Mouse (Mus musculus) heart, embryonic 14.5 days (tissue): ENCODE measurements around the gene Chat. TPM values are rescaled to one million over a fixed set of nuclear protein-coding genes. Genes with fewer than 3 reads are reported as not detected.
A peak's percentile ranks its signal among the peaks of the same experiment; 100 is the strongest.

Source experiments
- ATAC-seq: fragments of 200-750 bp; cut with Nextera tagmentation; 2 replicates; pipeline ENCODE4 v1.8.0; 2017; ENCODE audit warnings: low read depth, moderate TSS enrichment; ENCODE audit not compliant: insufficient number of reproducible peaks, insufficient read depth, low FRiP score
- H3K27ac ChIP-seq, 2 experiments: fragments of 200-500 bp in 1 of 2; fragments of 300-500 bp in 1 of 2; sonication (generic) in 1 of 2; replicated peaks in 1 of 2; 2 replicates each; pipeline ENCODE4 v1.5.1; 2012 to 2014; ENCODE audit warnings: low read depth in 2 of 2, low read length in 2 of 2, control low read depth in 1 of 2, mild to moderate bottlenecking in 1 of 2, mixed read lengths in 1 of 2; ENCODE audit not compliant: control insufficient read depth in 1 of 2, insufficient read depth in 1 of 2
- H3K27me3 ChIP-seq: fragments of 300-500 bp; sonication (generic); 2 replicates; pipeline ENCODE4 v1.6.1; 2014; ENCODE audit warnings: mild to moderate bottlenecking, low read length, control low read depth; ENCODE audit not compliant: control insufficient read depth, insufficient read depth
- H3K36me3 ChIP-seq: fragments of 300-500 bp; sonication (generic); 2 replicates; pipeline ENCODE4 v1.6.1; 2014; ENCODE audit warnings: mild to moderate bottlenecking, control low read depth, low read length, mixed read lengths; ENCODE audit not compliant: control insufficient read depth, insufficient read depth
- H3K4me1 ChIP-seq, 2 experiments: fragments of 200-500 bp in 1 of 2; fragments of 300-500 bp in 1 of 2; sonication (generic) in 1 of 2; 2 replicates each; pipeline ENCODE4 v1.6.1; 2012 to 2014; ENCODE audit warnings: low read length in 2 of 2, control low read depth in 1 of 2, mixed read lengths in 1 of 2; ENCODE audit not compliant: control insufficient read depth in 2 of 2, insufficient read depth in 2 of 2
- H3K4me2 ChIP-seq: fragments of 300-500 bp; sonication (generic); 2 replicates; pipeline ENCODE4 v1.6.1; 2014; ENCODE audit warnings: mild to moderate bottlenecking, low read length
- H3K4me3 ChIP-seq, 2 experiments: fragments of 200-500 bp in 1 of 2; fragments of 300-500 bp in 1 of 2; sonication (generic) in 1 of 2; 2 replicates each; pipeline ENCODE4 v1.5.1; 2012 to 2014; ENCODE audit warnings: low read length in 2 of 2, mild to moderate bottlenecking in 2 of 2, control low read depth in 1 of 2, low read depth in 1 of 2, moderate library complexity in 1 of 2; ENCODE audit not compliant: control insufficient read depth in 1 of 2, insufficient read depth in 1 of 2
- H3K9ac ChIP-seq: fragments of 300-500 bp; sonication (generic); 2 replicates; pipeline ENCODE4 v1.6.1; 2014; ENCODE audit warnings: mild to moderate bottlenecking, low read length
- H3K9me3 ChIP-seq: fragments of 300-500 bp; sonication (generic); 2 replicates; pipeline ENCODE4 v1.6.1; 2016; ENCODE audit warnings: low read length, control low read depth; ENCODE audit not compliant: control insufficient read depth
- WGBS: fragments of 180-500 bp; shearing (Covaris S2); extraction: QIAGEN DNeasy Blood & Tissue Kit; methylation state at CpG from one replicate; pipeline ENCODE4 v1.1.7; 2014; 5-methylcytosine and 5-hydroxymethylcytosine counted together
- polyA plus RNA-seq: library from polyadenylated mRNA; unstranded; fragments of >200 nt; fragmentation: Nextera tagmentation; extraction: Ambion mirVana; gene quantifications from 2 replicates; pipeline ENCODE4 v1.2.1, GENCODE M21; 2014

Chat gene
- polyA plus RNA-seq, 1 experiment from 2014 or later = not detected

- H3K4me2 ChIP-seq = no peak overlapping the region
- H3K36me3 ChIP-seq = no peaks in the 10 kb centered on the region
- no peaks in the 10 kb centered on the region for H3K27me3 ChIP-seq
- no peak overlapping the region for H3K27ac ChIP-seq
- no peak overlapping the region for H3K9ac ChIP-seq
- WGBS = 80% methylated on average over 1 of the region's 1 CpGs
- no peaks in the 10 kb centered on the region for H3K4me1 ChIP-seq
- ATAC-seq = no peak
- H3K9me3 ChIP-seq = no peaks in the 10 kb centered on the region
- no peak overlapping the region for H3K4me3 ChIP-seq
Observed at GRCm38 (mm10) chr14:32503897-32504296, 38.1 kb upstream of the Chat start.

GRCm38 (mm10) chr14:32502764-32503688 is 37.2 kb upstream of the Chat start:
- ATAC-seq = no peak
- H3K9me3 ChIP-seq = no peaks in the 10 kb centered on the region
- H3K4me3 ChIP-seq = no peak overlapping the region
- no peaks in the 10 kb centered on the region for H3K36me3 ChIP-seq
- 72% methylated on average over 9 of the region's 9 CpGs for WGBS
- no peak overlapping the region for H3K9ac ChIP-seq
- H3K4me2 ChIP-seq = no peak overlapping the region
- H3K27me3 ChIP-seq = no peaks in the 10 kb centered on the region
- H3K4me1 ChIP-seq = no peaks in the 10 kb centered on the region
- H3K27ac ChIP-seq = no peak overlapping the region

DNA sequence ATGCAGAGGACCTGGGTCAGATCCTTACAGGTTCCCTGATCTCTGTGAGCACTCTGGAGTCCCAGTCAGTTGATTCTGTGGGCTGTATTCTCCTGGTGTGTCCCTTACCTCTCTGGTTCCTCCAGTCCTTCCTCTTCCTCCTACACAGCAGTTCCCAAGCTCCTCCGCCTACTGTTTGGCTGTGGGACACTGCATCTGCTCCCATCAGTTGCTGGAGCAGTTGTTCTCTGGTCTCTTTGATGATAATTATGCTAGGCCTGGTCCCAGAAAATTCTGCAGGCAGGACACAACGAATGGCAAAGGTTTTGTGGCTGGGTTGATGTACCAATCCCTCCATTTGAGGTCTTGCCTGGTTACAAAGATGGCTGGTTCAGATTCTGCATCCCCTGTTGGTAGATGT is 35.5 kb upstream of the Chat start:
- H3K4me2 ChIP-seq = no peak overlapping the region
- H3K4me1 ChIP-seq = no peaks in the 10 kb centered on the region
- WGBS = 55% methylated on average over 2 of the region's 2 CpGs
- no peak for ATAC-seq
- no peak overlapping the region for H3K9ac ChIP-seq
- H3K27ac ChIP-seq = no peak overlapping the region
- no peaks in the 10 kb centered on the region for H3K27me3 ChIP-seq
- H3K9me3 ChIP-seq = no peaks in the 10 kb centered on the region
- H3K4me3 ChIP-seq = no peak overlapping the region
- no peaks in the 10 kb centered on the region for H3K36me3 ChIP-seq

DNA sequence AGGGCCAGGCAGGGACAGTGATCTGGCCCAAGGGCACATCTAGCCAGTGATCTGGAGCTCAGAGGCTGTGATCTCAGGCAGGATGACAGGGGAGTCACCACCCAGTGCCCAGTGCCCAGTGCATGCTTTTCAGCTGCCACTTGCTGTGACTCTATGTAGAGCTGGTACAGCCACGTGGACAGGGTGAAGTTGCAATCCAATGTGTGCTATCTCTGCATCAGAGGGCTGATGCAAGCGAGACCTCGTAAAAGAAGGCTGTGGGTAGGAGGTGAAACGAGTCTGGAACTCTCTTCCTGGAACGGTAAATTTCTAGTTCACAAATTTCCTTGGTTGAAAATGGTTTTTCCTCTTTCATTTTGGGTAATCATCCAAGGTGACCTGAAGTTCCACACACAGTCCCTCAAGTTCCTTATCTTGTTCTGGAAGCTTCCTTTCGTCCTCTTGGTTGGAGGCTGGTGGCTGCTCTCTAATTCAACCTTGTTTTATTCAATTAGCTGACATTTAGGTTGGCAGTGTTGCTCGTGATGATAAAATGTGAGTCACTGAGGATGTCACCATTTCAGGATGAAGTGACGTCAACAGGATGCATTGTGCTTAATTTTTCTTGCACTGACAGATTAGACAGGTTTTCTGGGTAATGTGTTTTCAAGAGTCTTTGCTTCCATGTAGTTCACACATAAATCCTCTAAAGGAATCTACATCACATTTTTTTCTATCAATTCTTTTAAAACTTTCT is 30.5 kb upstream of the Chat start:
- Histone ChIP-seq H3K27me3 (peaks cover 6% of the 10 kb centered on the region; the same call in 1 of the 2 replicates), H3K9me3 (no peaks in the 10 kb centered on the region), H3K4me2 (no peak overlapping the region), H3K4me3 (no peak overlapping the region), H3K36me3 (no peaks in the 10 kb centered on the region), H3K9ac (no peak overlapping the region), H3K4me1 (peaks cover 0 to 4% of the 10 kb centered on the region in 2 experiments; a peak in 1 of 4 replicates), H3K27ac (no peak overlapping the region)
- no peak for ATAC-seq
- WGBS = 55% methylated on average over 8 of the region's 8 CpGs

DNA sequence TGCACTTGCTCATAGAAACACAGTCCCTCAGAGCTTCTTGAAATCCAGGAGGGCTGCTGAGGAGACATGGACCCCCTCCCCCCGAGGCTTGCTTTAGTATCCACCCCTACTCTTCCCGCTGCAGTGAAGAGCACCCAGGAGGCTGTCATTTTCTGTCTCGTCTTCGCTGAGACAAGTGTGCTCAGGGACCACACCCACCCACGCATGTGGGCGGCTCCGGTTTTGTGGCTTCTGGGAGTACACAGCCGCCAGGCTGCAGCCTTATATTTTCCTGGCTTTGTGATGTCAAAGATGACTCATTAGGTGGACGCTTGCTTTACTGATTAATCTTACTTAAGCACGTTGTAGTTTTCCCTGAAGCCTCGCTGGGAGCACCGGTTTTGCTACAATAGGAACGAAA is 26.7 kb upstream of the Chat start:
- H3K4me3 ChIP-seq = no peak overlapping the region; a peak in 1 of 4 replicates
- H3K9ac ChIP-seq = no peak overlapping the region
- 17% methylated on average over 13 of the region's 13 CpGs for WGBS
- no peak for ATAC-seq
- peak overlapping the region; percentile 45 for H3K4me2 ChIP-seq
- peaks cover 0 to 4% of the 10 kb centered on the region in 2 experiments; a peak in 1 of 4 replicates for H3K4me1 ChIP-seq
- no peak overlapping the region for H3K27ac ChIP-seq
- no peaks in the 10 kb centered on the region for H3K36me3 ChIP-seq
- H3K9me3 ChIP-seq = no peaks in the 10 kb centered on the region
- peaks cover 6% of the 10 kb centered on the region; the same call in 1 of the 2 replicates for H3K27me3 ChIP-seq

DNA sequence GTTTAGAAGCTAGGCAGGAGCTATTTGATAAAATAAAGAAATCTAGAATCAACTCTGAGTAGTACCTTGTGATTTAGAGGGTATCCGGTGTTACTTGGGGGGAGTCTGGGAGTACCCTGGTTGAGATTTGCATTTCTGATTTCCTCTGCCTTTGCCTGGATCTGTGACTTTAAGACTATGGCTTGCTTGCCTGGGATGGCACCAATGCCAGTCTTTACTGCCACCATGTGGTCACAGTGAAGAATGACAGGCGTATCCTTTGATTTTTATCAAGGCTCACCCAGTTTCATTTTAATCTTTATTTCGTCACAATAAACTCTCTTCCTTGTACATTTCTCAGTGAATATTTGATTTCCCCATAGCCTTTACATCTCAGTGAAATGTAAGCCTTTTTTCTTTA is 16.3 kb upstream of the Chat start:
- Histone ChIP-seq H3K27me3 (peaks cover 11% of the 10 kb centered on the region), H3K9ac (no peak overlapping the region), H3K9me3 (no peaks in the 10 kb centered on the region), H3K27ac (no peak overlapping the region), H3K4me2 (no peak overlapping the region), H3K4me1 (no peaks in the 10 kb centered on the region), H3K4me3 (no peak overlapping the region), H3K36me3 (no peaks in the 10 kb centered on the region)
- no peak for ATAC-seq
- 9% methylated on average over 3 of the region's 3 CpGs for WGBS

DNA sequence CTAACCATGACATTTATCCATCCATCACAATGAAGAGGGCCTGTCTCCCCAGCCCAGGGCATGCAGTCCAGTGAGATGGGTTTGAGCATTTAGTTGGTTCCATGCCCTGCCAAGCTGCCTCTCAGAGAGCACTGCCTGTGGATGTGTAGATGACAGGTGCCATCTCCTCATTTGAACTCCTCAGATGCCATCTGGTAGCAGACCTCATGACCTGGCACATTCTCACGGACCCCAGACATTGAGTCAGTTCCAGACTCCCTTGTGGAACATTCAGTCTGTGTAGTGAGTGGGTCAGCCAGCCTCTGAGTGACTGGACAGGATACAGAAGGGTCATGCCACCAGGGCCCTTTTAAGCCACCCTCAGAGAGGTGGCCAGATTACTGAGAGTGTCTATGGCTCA is 11.8 kb upstream of the Chat start:
- Histone ChIP-seq H3K27ac (no peak overlapping the region), H3K36me3 (no peaks in the 10 kb centered on the region), H3K4me3 (no peak overlapping the region), H3K9me3 (no peaks in the 10 kb centered on the region), H3K9ac (no peak overlapping the region), H3K4me2 (no peak overlapping the region), H3K27me3 (peaks cover 5% of the 10 kb centered on the region; the same call in 1 of the 2 replicates), H3K4me1 (no peaks in the 10 kb centered on the region)
- WGBS = 52% methylated on average over 1 of the region's 1 CpGs
- no peak for ATAC-seq
